Mouse (Mus musculus): ENCODE measurements around the gene Gm8212.
"Not testable (repeated sequence)": the region's sequence is repeated elsewhere in the genome, so short reads cannot be mapped to it uniquely, and the experiment has no call there.

Gm8212 gene

DNA sequence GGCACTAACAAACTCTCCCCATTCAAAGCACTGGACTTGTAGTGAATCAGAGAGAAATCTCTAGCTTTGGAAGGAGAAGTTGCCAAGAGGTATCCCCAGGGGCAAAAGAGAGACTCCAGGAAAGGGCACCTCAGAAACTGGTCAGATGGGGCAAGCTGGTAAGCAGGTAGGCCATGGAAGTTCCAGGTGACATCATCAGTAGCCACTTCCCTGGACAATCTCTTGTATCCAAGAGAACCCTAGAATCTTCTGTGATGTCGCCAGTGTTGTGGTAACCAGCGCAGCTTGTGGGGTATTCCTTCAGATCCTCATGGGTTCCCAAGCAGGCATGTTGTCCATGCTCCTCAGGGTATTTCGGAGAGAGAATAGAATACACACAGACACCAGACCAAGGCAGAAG, at the start of gene Gm8212:
Gene Gm8212, plus strand, starts transcription at position 301 of the 400 bp plus-strand sequence.
- DNase-seq (ENCODE audit: inconsistent ontology term), result not testable (repeated sequence)

DNA sequence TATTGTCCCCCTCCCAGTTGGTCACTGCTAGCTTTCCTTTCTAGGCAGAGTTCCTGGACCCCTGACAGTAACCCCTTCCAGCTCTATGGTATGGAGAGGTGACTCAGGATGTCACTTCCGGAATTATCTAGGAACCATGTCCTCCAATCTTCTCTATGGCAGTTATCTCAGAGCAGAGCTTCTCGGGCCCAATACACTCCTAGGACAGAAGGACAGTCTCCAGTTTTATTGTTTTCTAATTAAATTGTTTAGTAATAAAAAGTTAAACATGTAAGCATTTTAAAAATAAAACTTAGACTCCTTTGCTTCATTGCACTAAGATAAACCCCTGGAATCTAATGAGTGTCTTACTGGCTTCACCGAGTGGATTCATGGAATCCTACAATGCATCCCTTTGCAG, 15.7 kb downstream of the Gm8212 start, which contains the start of gene 4930503E14Rik:
Gene 4930503E14Rik, minus strand, starts transcription at position 101 of the 400 bp plus-strand sequence.
- DNase-seq (ENCODE audit: inconsistent ontology term), result not testable (repeated sequence)

DNA sequence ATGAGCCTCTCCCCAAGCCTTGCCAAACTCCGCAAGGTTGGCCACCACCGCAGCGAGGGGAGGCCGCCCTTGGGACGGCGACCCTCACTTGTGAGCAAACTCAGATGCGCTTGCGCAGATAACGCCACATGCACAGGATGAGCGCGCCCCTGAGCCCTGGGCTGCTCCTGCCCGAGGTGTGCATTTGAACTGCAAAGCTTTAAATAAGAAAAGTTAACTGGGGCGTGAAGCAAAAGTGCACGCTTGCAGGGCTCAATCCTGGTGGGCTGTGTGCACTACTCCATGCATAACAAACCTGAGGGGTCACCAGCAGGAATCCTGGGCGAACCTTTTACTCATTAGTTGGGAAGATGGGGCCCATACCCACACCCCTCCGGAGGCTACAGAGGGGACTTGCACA, 50.6 kb downstream of the Gm8212 start:
- no peak for DNase-seq (ENCODE audit: inconsistent ontology term)
